Mouse (Mus musculus) heart, embryonic 12.5 days (tissue): ENCODE measurements around the gene 1700015G11Rik. TPM values are rescaled to one million over a fixed set of nuclear protein-coding genes. Genes with fewer than 3 reads are reported as not detected.

ENCODE experiments used
- ATAC-seq: fragments of 200-750 bp; cut with Nextera tagmentation; 2 replicates; pipeline ENCODE4 v1.8.0; 2017; ENCODE audit warnings: moderate TSS enrichment, moderate library complexity; ENCODE audit not compliant: insufficient number of reproducible peaks, low FRiP score
- H3K27ac ChIP-seq: fragments of 300-500 bp; sonication (generic); 2 replicates; pipeline ENCODE4 v1.5.1; 2016; ENCODE audit warnings: mild to moderate bottlenecking, moderate library complexity; ENCODE audit not compliant: poor library complexity, severe bottlenecking
- H3K27me3 ChIP-seq: fragments of 300-500 bp; sonication (generic); replicated peaks from 2 replicates; pipeline ENCODE4 v1.6.1; 2016; ENCODE audit warnings: mild to moderate bottlenecking, moderate library complexity
- H3K36me3 ChIP-seq: fragments of 300-500 bp; sonication (generic); 2 replicates; pipeline ENCODE4 v1.6.1; 2016; ENCODE audit warnings: mild to moderate bottlenecking, moderate library complexity
- H3K4me1 ChIP-seq: fragments of 300-500 bp; sonication (generic); replicated peaks from 2 replicates; pipeline ENCODE4 v1.6.1; 2016; ENCODE audit warnings: mild to moderate bottlenecking
- H3K4me2 ChIP-seq: fragments of 300-500 bp; sonication (generic); 2 replicates; pipeline ENCODE4 v1.6.1; 2016; ENCODE audit warnings: mild to moderate bottlenecking, moderate library complexity
- H3K4me3 ChIP-seq: fragments of 300-500 bp; sonication (generic); 2 replicates; pipeline ENCODE4 v1.5.1; 2016; ENCODE audit warnings: mild to moderate bottlenecking
- H3K9ac ChIP-seq: fragments of 300-500 bp; sonication (generic); 2 replicates; pipeline ENCODE4 v1.6.1; 2016; ENCODE audit warnings: mild to moderate bottlenecking, moderate library complexity
- H3K9me3 ChIP-seq: fragments of 300-500 bp; sonication (generic); replicated peaks from 2 replicates; pipeline ENCODE4 v1.6.1; 2016; ENCODE audit warnings: mild to moderate bottlenecking, moderate library complexity
- WGBS: fragments of 180-500 bp; shearing (Covaris S2); methylation state at CpG from one replicate; pipeline ENCODE4 v1.1.7; 2016; 5-methylcytosine and 5-hydroxymethylcytosine counted together
- polyA plus RNA-seq: library from polyadenylated mRNA; unstranded; fragments of >200 nt; fragmentation: Nextera tagmentation; extraction: Ambion mirVana; gene quantifications from 2 replicates; pipeline ENCODE4 v1.2.1, GENCODE M21; 2016

Gene 1700015G11Rik
- polyA plus RNA-seq, 1 experiment from 2014 or later, result not detected

DNA sequence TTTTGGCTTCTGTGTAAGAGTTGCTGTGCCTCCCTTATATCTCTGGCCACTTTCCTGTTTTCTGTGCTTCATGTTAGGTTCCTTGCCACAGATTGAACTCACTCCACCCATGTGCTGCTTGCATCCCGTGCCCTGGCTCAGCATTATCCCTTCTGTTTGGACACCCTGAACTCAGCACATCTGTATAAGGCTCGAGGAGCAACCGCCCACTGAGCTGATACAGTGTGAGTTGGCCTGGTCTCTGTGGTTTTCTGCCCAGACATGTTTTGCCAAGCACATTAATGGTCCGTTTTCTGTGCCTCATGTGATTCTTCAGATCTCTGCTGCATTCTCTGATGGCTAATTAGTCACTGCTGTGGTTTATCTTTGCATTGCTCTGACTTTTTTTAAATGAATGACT is 47.9 kb downstream of the 1700015G11Rik start:
- Histone ChIP-seq H3K9ac (no peak overlapping the region), H3K9me3 (no peaks in the 10 kb centered on the region), H3K4me3 (no peak overlapping the region), H3K4me1 (no peaks in the 10 kb centered on the region), H3K27ac (no peak overlapping the region), H3K36me3 (no peaks in the 10 kb centered on the region), H3K4me2 (no peak overlapping the region), H3K27me3 (no peaks in the 10 kb centered on the region)
- no peak for ATAC-seq
- WGBS, result 78% methylated on average over 4 of the region's 4 CpGs

DNA sequence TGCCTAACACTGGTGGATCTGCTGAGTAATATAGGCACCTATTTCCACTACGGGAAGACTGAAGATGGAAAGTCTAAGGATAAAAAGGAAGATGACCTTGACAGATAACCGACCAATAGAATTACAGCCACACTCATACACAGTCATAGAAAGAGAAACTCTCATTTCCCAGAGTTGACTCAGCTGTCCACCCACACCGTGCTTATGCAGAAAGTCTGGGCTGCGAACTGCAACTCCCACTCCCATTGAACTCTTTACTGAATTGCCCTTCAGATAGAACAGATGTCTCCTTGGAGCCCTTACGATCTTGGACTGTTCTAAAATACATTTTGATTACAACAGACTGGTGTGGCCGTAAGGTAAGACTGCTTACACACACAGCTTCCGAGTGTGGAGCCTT is 50.8 kb downstream of the 1700015G11Rik start:
- WGBS, result 81% methylated on average over 7 of the region's 7 CpGs

GRCm38 (mm10) chr7:51962219-51962952 is 53.1 kb downstream of the 1700015G11Rik start:
- H3K27me3 ChIP-seq, result no peaks in the 10 kb centered on the region
- H3K4me1 ChIP-seq, result no peaks in the 10 kb centered on the region
- no peaks in the 10 kb centered on the region for H3K36me3 ChIP-seq
- no peak for ATAC-seq
- H3K9ac ChIP-seq, result no peak overlapping the region
- H3K4me3 ChIP-seq, result no peak overlapping the region
- H3K27ac ChIP-seq, result no peak overlapping the region
- no peak overlapping the region for H3K4me2 ChIP-seq
- 76% methylated on average over 10 of the region's 10 CpGs for WGBS
- no peaks in the 10 kb centered on the region for H3K9me3 ChIP-seq

More for the DNA sequence above, 50.8 kb downstream of the 1700015G11Rik start:
- Histone ChIP-seq H3K9me3 (no peaks in the 10 kb centered on the region), H3K27me3 (no peaks in the 10 kb centered on the region), H3K27ac (no peak overlapping the region), H3K9ac (no peak overlapping the region), H3K4me1 (no peaks in the 10 kb centered on the region), H3K4me3 (no peak overlapping the region), H3K36me3 (no peaks in the 10 kb centered on the region), H3K4me2 (no peak overlapping the region)
- ATAC-seq, result no peak

Other genes starting within 250 kb of the 1700015G11Rik start
- 7.1 and 8.1 TPM in 2 replicates for gene Gas2, start 153.7 kb downstream of the 1700015G11Rik start, polyA plus RNA-seq
- gene Fancf, start 153.5 kb downstream of the 1700015G11Rik start, polyA plus RNA-seq, result 9.5 and 9.7 TPM in 2 replicates
- 12.0 and 14.0 TPM in 2 replicates for gene Svip, start 9.7 kb downstream of the 1700015G11Rik start, polyA plus RNA-seq